Mouse (Mus musculus) cortical plate, adult 2 months (tissue): ENCODE measurements around the gene Abca5.

Experiments
- CTCF ChIP-seq: fragments of 200-500 bp; IDR thresholded peaks from 2 replicates; pipeline ENCODE4 v1.5.1; 2011; ENCODE audit warnings: mild to moderate bottlenecking, control low read depth, low read length; ENCODE audit not compliant: insufficient read depth; ENCODE audit errors: extremely low read depth
- POLR2A ChIP-seq: fragments of 200-500 bp; IDR thresholded peaks from 2 replicates; pipeline ENCODE4 v1.6.1; 2011; ENCODE audit warnings: mild to moderate bottlenecking, low read length, control low read depth; ENCODE audit not compliant: insufficient read depth; ENCODE audit errors: extremely low read depth

GRCm38 (mm10) chr11:110288423-110288822 lies 49.1 kb downstream of the Abca5 start:
- no peak for TF ChIP-seq POLR2A
- TF ChIP-seq CTCF = no peak
